Mouse (Mus musculus) intestine, embryonic 16.5 days (tissue): ENCODE measurements at regions not wholly inside any gene's neighbourhood (a gene's known extent, or its start where the extent isn't known, plus 50 kb on each side); places are given as distances from the start of the nearest gene placed in this dataset.
A peak's percentile ranks its signal among the peaks of the same experiment; 100 is the strongest.

Experiments
- ATAC-seq: fragments of 200-750 bp; cut with Nextera tagmentation; 2 replicates; pipeline ENCODE4 v1.8.0; 2017; ENCODE audit warnings: moderate TSS enrichment, moderate library complexity
- H3K27ac ChIP-seq: fragments of 300-500 bp; sonication (generic); 2 replicates; pipeline ENCODE4 v1.5.1; 2014; ENCODE audit warnings: mild to moderate bottlenecking, low read length
- H3K27me3 ChIP-seq: fragments of 300-500 bp; sonication (generic); replicated peaks from 2 replicates; pipeline ENCODE4 v1.6.1; 2014; ENCODE audit warnings: low read length, control low read depth, mixed read lengths; ENCODE audit not compliant: control insufficient read depth, insufficient read depth
- H3K36me3 ChIP-seq: fragments of 300-500 bp; sonication (generic); 2 replicates; pipeline ENCODE4 v1.6.1; 2014; ENCODE audit warnings: low read length, control low read depth; ENCODE audit not compliant: control insufficient read depth, insufficient read depth
- H3K4me1 ChIP-seq: fragments of 300-500 bp; sonication (generic); 2 replicates; pipeline ENCODE4 v1.6.1; 2014; ENCODE audit warnings: low read length, control low read depth, mixed read lengths; ENCODE audit not compliant: control insufficient read depth, insufficient read depth
- H3K4me2 ChIP-seq: fragments of 300-500 bp; sonication (generic); 2 replicates; pipeline ENCODE4 v1.6.1; 2014; ENCODE audit warnings: low read depth, low read length, control low read depth
- H3K4me3 ChIP-seq: fragments of 300-500 bp; sonication (generic); 2 replicates; pipeline ENCODE4 v1.5.1; 2014; ENCODE audit warnings: mild to moderate bottlenecking, low read length
- H3K9ac ChIP-seq: fragments of 300-500 bp; sonication (generic); 2 replicates; pipeline ENCODE4 v1.6.1; 2014; ENCODE audit warnings: low read depth, low read length
- H3K9me3 ChIP-seq: fragments of 300-500 bp; sonication (generic); 2 replicates; pipeline ENCODE4 v1.6.1; 2016; ENCODE audit warnings: low read length, control low read depth; ENCODE audit not compliant: control insufficient read depth
- WGBS: fragments of 180-500 bp; shearing (Covaris S2); extraction: QIAGEN DNeasy Blood & Tissue Kit; methylation state at CpG from one replicate; pipeline ENCODE4 v1.1.7; 2014; 5-methylcytosine and 5-hydroxymethylcytosine counted together

DNA sequence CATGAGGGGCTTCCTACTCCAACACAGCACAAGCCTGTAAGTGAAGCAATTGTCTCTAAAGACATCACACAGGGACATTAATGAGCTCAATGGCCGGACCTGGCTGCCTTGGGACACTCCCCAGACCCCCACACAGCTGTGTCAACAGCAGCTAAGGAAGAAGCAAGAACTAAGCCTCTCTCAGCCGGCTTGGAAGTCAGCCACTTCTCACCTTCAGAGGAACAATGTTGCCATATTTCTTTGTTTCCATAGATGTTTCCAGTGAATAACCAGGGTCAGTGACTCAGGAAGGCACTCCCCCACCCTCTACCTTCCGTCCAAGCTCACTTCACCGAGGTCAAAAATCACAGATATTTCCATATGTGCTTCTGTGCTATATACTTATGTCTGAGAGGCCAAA lies 157.0 kb downstream of the Tomm20 start:
- H3K4me2 ChIP-seq, result no peak overlapping the region
- peak overlapping the region; percentile 4; the same call in 1 of the 2 replicates for H3K27ac ChIP-seq
- H3K27me3 ChIP-seq, result no peaks in the 10 kb centered on the region
- H3K4me1 ChIP-seq, result peaks cover 11% of the 10 kb centered on the region
- H3K9me3 ChIP-seq, result peaks cover 4% of the 10 kb centered on the region; the same call in 1 of the 2 replicates
- no peak overlapping the region for H3K4me3 ChIP-seq
- no peak overlapping the region; the same call in 1 of the 2 replicates for H3K9ac ChIP-seq
- ATAC-seq, result peak; percentile 26; the same call in 1 of the 2 replicates
- WGBS, result 38% methylated on average over 4 of the region's 4 CpGs
- no peaks in the 10 kb centered on the region for H3K36me3 ChIP-seq

DNA sequence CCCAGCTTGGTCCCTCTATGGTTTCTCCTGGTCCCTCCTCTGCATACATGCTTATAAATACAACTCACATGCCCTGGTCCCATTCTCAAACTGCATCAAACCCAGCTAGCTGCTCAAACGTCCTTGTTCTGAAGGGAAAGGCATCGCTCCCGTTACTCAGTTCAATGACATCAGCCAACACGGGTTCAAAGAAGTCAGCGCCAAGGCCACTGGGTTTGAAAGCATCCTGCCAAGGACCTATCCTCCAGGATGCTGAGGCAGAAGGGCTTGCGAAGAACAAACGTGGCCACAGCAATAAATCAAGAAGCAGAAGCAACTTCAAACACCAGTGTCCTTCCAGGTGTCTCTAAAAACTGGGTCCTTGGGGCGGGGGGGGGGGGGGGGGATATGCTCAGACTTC lies 158.2 kb downstream of the Tomm20 start:
- Histone ChIP-seq H3K4me1 (peaks cover 11% of the 10 kb centered on the region), H3K27ac (no peak overlapping the region), H3K9me3 (peaks cover 4% of the 10 kb centered on the region; the same call in 1 of the 2 replicates), H3K9ac (no peak overlapping the region), H3K36me3 (no peaks in the 10 kb centered on the region), H3K4me3 (no peak overlapping the region), H3K4me2 (no peak overlapping the region), H3K27me3 (no peaks in the 10 kb centered on the region)
- 72% methylated on average over 7 of the region's 8 CpGs for WGBS
- no peak for ATAC-seq

DNA sequence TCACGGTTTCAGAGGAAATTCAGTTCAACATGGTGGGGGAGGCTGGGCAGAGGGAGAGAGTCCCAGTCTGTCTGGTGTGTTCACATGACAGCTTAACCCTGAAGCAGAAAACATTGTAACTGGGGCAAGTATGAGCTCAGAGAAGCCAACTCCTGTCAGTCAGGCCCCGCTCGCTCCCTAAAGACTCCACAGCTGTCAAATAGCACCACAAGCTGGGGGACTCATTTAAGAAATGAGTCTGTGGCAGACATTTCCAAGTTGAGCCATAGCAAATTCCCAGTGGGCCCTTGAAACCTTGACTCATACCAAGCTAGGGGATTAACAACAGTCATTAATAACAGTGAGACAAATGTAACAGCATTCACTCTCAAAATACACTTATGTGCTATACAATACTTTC lies 160.4 kb downstream of the Tomm20 start:
- Histone ChIP-seq H3K4me2 (no peak overlapping the region), H3K27ac (no peak overlapping the region), H3K4me3 (no peak overlapping the region), H3K36me3 (no peaks in the 10 kb centered on the region), H3K27me3 (no peaks in the 10 kb centered on the region), H3K9ac (no peak overlapping the region), H3K4me1 (peaks cover 9% of the 10 kb centered on the region), H3K9me3 (peaks cover 4% of the 10 kb centered on the region; the same call in 1 of the 2 replicates)
- WGBS, result 79% methylated on average over 3 of the region's 3 CpGs
- no peak for ATAC-seq

DNA sequence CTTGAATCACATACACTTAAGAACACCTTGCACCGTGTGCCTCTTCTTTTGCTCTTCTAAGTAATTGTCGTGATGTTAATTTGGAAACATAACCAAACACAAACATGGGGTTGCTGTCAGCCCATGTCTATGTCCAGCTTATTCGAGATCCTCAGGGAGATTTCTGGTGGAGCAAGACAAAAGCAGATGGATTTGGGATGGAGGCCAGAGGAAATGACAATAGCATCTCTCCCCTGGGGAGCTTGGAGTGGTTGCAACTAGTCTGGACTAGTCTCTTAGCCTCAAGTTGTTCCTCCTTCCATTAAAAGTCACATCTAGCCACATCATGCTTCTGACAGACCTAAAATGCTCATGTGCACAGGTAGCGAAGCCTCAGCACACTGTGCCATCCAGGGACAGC lies 161.0 kb downstream of the Tomm20 start:
- no peak overlapping the region for H3K27ac ChIP-seq
- H3K4me1 ChIP-seq, result peaks cover 9% of the 10 kb centered on the region
- no peak overlapping the region for H3K4me3 ChIP-seq
- no peaks in the 10 kb centered on the region for H3K27me3 ChIP-seq
- H3K9me3 ChIP-seq, result peaks cover 4% of the 10 kb centered on the region; the same call in 1 of the 2 replicates
- 89% methylated on average over 4 of the region's 4 CpGs for WGBS
- ATAC-seq, result no peak
- H3K4me2 ChIP-seq, result no peak overlapping the region
- H3K36me3 ChIP-seq, result no peaks in the 10 kb centered on the region
- no peak overlapping the region for H3K9ac ChIP-seq

DNA sequence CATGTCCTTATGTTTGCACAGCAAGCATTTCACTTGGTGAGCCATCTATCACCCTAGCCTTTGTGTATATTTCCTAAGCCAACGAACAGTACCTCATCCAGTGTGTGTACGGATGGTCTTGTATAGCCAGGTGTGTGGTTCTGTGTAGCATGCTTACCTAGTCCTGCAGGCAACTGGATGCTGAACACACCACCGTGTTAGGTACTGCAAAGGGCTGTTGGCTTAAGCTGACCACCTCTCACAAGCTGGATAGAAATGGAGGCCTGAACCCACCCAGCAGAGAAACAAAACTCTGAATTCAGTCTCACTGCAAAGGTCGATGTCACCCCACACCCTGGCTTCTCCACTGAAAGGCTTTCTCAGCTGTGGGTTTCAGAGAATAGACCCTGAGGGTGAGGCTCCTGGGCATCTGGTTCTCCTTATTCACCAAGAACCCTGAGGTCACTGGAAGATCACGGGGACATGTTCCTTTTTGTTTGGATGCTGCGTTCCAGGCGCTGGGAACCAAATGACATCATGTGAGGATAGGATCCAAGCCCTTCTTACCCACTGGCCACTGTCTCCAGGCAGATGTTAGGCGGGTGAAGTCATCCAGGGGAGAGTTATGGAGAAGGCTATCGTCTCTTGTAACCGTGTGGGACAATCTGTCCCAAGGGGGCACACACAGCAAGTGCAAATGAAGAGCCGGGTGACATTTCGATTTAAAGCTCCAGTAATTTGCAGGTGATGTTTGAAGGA lies 161.8 kb downstream of the Tomm20 start:
- ATAC-seq, result no peak
- Histone ChIP-seq H3K4me1 (peaks cover 4% of the 10 kb centered on the region), H3K9ac (no peak overlapping the region), H3K4me3 (no peak overlapping the region), H3K9me3 (peaks cover 4% of the 10 kb centered on the region; the same call in 1 of the 2 replicates), H3K27me3 (no peaks in the 10 kb centered on the region), H3K36me3 (no peaks in the 10 kb centered on the region), H3K4me2 (no peak overlapping the region), H3K27ac (no peak overlapping the region)
- 77% methylated on average over 12 of the region's 12 CpGs for WGBS

DNA sequence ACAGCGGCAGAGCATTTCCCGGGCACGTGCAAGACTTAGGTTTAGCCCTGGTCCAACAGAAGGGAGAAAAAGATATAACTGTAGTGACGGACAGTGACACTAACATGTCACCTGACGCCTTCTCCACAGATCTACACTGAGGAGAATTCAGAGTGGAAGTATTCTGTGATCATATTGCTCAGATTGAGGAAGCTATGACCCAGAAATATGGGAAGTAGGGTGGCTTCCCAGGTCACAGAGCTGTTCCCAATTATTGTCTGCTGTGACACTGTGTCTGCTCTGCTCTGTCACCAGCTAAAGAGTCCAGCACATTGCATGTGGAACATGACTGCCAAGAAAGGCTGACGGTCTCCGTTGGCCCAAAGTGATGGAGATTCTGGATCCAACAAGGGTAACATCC lies 167.0 kb downstream of the Tomm20 start:
- H3K4me3 ChIP-seq, result no peak overlapping the region
- ATAC-seq, result no peak
- H3K9me3 ChIP-seq, result no peaks in the 10 kb centered on the region
- no peak overlapping the region for H3K27ac ChIP-seq
- H3K4me2 ChIP-seq, result no peak overlapping the region
- H3K36me3 ChIP-seq, result no peaks in the 10 kb centered on the region
- no peaks in the 10 kb centered on the region for H3K27me3 ChIP-seq
- H3K4me1 ChIP-seq, result no peaks in the 10 kb centered on the region; the same call in 1 of the 2 replicates
- no peak overlapping the region for H3K9ac ChIP-seq
- WGBS, result 84% methylated on average over 7 of the region's 7 CpGs

DNA sequence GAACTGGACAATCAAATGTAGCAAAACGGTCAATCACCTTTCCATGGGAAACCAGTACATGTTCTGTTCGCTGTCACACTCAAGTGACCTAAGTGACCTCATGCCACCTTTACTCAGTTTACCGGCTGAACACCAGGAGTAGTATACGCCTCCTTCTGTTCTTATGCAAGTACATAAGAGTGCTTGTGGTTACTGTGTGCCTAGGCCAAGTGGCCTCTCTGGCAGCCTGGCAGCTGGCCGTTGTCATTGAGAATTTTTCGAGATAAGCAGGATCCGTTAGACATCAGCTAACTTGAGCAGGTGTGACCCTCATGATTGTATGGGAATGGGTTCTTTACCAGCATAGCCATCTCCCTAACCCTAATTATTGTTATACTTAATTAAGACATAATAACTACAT lies 167.5 kb downstream of the Tomm20 start:
- H3K36me3 ChIP-seq, result no peaks in the 10 kb centered on the region
- H3K4me3 ChIP-seq, result no peak overlapping the region
- WGBS, result 85% methylated on average over 7 of the region's 7 CpGs
- no peak overlapping the region for H3K27ac ChIP-seq
- no peaks in the 10 kb centered on the region for H3K27me3 ChIP-seq
- no peak overlapping the region for H3K9ac ChIP-seq
- no peak for ATAC-seq
- no peaks in the 10 kb centered on the region for H3K9me3 ChIP-seq
- H3K4me1 ChIP-seq, result no peaks in the 10 kb centered on the region; the same call in 1 of the 2 replicates
- no peak overlapping the region for H3K4me2 ChIP-seq

DNA sequence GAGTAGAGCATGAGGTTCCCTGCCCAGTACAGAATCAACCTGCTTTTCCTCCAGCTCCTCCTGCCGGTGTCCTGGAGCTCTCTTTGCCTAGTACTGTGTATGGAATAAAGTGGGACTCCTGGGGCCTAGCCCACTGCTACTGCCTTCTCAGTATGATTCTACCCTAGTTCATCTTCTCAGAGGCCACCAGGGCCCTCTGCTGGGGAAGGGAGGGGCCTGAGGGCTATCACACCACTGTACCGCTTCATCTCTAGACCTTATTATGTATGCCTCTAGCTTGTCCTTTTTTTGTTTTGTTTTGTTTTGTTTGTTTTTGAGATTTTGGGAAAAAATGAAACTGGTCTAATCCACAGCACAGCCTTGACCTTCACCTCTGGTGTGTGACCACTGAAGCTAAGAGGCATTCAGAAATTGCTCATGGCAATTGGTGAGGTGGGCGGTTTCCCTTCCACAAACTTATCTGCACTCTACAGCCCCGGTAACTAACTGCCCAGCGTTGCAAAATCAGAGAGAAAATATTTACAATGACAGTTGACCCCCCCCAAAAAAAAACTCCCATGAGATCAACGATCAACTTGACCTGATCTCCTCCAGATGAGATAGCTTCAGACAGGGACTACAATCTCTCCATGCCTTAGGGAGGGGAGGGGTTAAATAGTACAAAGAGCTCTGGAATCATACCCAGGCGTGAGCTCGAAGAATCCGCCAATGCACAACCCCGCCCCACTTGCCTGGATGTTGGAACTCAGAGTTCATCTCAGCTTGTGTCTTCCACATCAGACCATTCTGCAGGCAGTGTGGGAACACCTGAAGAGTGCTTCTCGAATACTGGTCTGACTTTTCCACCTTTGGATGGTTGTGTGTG lies 168.8 kb downstream of the Tomm20 start:
- H3K4me2 ChIP-seq, result no peak overlapping the region
- H3K36me3 ChIP-seq, result no peaks in the 10 kb centered on the region
- peak overlapping the region; percentile 45 for H3K27ac ChIP-seq
- H3K9me3 ChIP-seq, result no peaks in the 10 kb centered on the region
- peak; percentile 54; the same call in 1 of the 2 replicates for ATAC-seq
- H3K4me1 ChIP-seq, result peaks cover 4% of the 10 kb centered on the region; the same call in 1 of the 2 replicates
- H3K27me3 ChIP-seq, result no peaks in the 10 kb centered on the region
- H3K9ac ChIP-seq, result no peak overlapping the region
- H3K4me3 ChIP-seq, result no peak overlapping the region
- 69% methylated on average over 11 of the region's 11 CpGs for WGBS

DNA sequence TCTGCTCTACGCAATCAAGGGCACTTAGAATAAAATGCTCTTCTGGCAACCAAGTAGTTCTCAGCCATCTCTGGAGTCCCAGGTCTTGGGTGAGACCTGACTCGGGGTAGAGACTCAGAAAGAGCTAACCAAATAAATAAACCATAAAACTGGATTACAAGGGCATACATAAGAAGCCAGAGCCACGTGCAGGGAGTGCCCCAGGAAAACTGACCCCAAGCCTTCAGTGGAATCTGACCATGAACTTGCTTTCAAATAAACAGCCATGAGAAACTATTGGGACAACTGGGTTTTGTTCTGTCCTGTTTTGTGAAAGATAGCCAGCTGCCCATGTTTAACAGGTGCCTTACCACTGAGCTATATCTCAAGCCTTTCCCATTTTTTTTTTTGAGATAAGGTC lies 170.3 kb downstream of the Tomm20 start:
- no peaks in the 10 kb centered on the region for H3K27me3 ChIP-seq

More for the DNA sequence above, 170.3 kb downstream of the Tomm20 start:
- no peak overlapping the region for H3K9ac ChIP-seq
- no peak overlapping the region for H3K4me3 ChIP-seq
- H3K36me3 ChIP-seq, result no peaks in the 10 kb centered on the region
- H3K9me3 ChIP-seq, result no peaks in the 10 kb centered on the region
- peak overlapping the region; percentile 73 for H3K27ac ChIP-seq
- no peak for ATAC-seq
- peaks cover 13% of the 10 kb centered on the region for H3K4me1 ChIP-seq
- H3K4me2 ChIP-seq, result no peak overlapping the region
- WGBS, result 37% methylated on average over 3 of the region's 3 CpGs
